8 mouse cellular contexts compared by ENCODE assay signal in the genomic region with DNA sequence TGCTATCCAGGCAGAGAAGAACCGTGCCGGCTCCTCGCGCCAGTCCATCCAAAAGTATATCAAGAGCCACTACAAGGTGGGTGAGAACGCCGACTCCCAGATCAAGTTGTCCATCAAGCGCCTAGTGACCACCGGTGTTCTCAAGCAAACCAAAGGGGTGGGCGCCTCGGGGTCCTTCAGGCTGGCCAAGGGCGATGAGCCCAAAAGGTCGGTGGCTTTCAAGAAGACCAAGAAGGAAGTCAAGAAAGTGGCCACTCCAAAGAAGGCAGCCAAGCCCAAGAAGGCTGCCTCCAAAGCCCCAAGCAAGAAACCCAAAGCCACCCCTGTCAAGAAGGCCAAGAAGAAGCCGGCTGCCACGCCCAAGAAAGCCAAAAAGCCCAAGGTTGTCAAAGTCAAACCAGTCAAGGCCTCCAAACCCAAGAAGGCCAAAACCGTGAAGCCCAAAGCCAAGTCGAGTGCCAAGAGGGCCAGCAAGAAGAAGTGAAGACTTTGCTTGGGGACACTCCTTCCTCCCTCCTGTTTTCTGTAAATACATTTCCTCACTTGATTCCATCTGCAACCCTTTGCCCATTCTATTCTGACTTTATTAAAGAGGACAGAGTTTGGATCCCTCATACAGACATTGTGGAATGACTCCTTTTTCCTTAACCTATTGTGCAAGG. TPM values are rescaled to one million over a fixed set of nuclear protein-coding genes. Genes with fewer than 3 reads are reported as not detected.
DNase-seq lines count a peak whose midpoint lies in the region; ATAC-seq and TF ChIP-seq lines count a peak whose summit lies in the region.

No protein-coding gene starts in this region.

- H3K9me3 ChIP-seq in limb, embryonic 13.5 days = no peaks in the 10 kb centered on the region
- H3K9me3 ChIP-seq in stomach, embryonic 16.5 days (replicated peaks; ENCODE audit: control insufficient read depth, low read length) = no peaks in the 10 kb centered on the region

- TF ChIP-seq CTCF in testis, adult 2 months (IDR thresholded peaks at IDR 0.05; ENCODE audit: control insufficient read depth, insufficient read depth, insufficient replicate concordance, low read depth, low read length) = no peak

- no peak for TF ChIP-seq POLR2A in testis, adult 2 months (IDR thresholded peaks at IDR 0.05; ENCODE audit: control insufficient read depth, low read depth, low read length)

- peak overlapping the region; percentile 84 for H3K4me3 ChIP-seq in testis, adult 2 months (ENCODE audit: control insufficient read depth, low read depth, low read length)
- H3K4me3 ChIP-seq in limb, embryonic 13.5 days = peak overlapping the region; percentile 81
- H3K4me3 ChIP-seq in stomach, embryonic 16.5 days (replicated peaks; ENCODE audit: low read length) = peak overlapping the region; percentile 85

- DNase-seq in adrenal gland, postnatal 14 days = peak; percentile 44
- no peak for DNase-seq in adrenal gland, adult 18-20 months (ENCODE audit: low spot score in 2 of 2)
- no peak for DNase-seq in testis, postnatal 10 days (ENCODE audit: low spot score)
- no peak for DNase-seq in gastrocnemius, adult 8-10 months (ENCODE audit: low spot score in 2 of 2)

- H3K9ac ChIP-seq in limb, embryonic 13.5 days = peak overlapping the region; percentile 100
- peak overlapping the region; percentile 98 for H3K9ac ChIP-seq in stomach, embryonic 16.5 days (ENCODE audit: low read length)

- ATAC-seq in limb, embryonic 13.5 days (ENCODE audit: low FRiP score, low read depth) = no peak
- ATAC-seq in stomach, embryonic 16.5 days (ENCODE audit: insufficient read depth, low FRiP score) = no peak; the same call in 1 of the 2 replicates
- no peak for ATAC-seq in cerebellum, adult (ENCODE audit: insufficient number of reproducible peaks, low FRiP score, low TSS enrichment)

- H3K4me2 ChIP-seq in limb, embryonic 13.5 days (replicated peaks) = peak overlapping the region; percentile 98
- H3K4me2 ChIP-seq in stomach, embryonic 16.5 days (ENCODE audit: low read depth, low read length) = peak overlapping the region; percentile 94

- peaks cover 37% of the 10 kb centered on the region for H3K4me1 ChIP-seq in testis, adult 2 months (ENCODE audit: control insufficient read depth, insufficient read depth, low read length)
- peaks cover 49% of the 10 kb centered on the region for H3K4me1 ChIP-seq in limb, embryonic 13.5 days
- H3K4me1 ChIP-seq in stomach, embryonic 16.5 days (ENCODE audit: control insufficient read depth, insufficient read depth, low read length) = peaks cover 31% of the 10 kb centered on the region

- H3K27ac ChIP-seq in testis, adult 2 months (ENCODE audit: control insufficient read depth, insufficient read depth, low read depth, low read length) = peak overlapping the region; percentile 84
- peak overlapping the region; percentile 99 for H3K27ac ChIP-seq in limb, embryonic 13.5 days
- H3K27ac ChIP-seq in stomach, embryonic 16.5 days (ENCODE audit: low read length) = peak overlapping the region; percentile 96

- 26% methylated on average over 16 of the region's 16 CpGs for WGBS in limb, embryonic 13.5 days
- WGBS in stomach, embryonic 16.5 days = 15% methylated on average over 16 of the region's 16 CpGs

- H3K36me3 ChIP-seq in testis, adult 2 months (ENCODE audit: control insufficient read depth, insufficient read depth, low read length) = no peaks in the 10 kb centered on the region
- 0 out of 2 replicates have a peak, but pooled peaks cover 3% of the 10 kb centered on the region for H3K36me3 ChIP-seq in limb, embryonic 13.5 days
- H3K36me3 ChIP-seq in stomach, embryonic 16.5 days (ENCODE audit: control insufficient read depth, insufficient read depth, low read length) = no peaks in the 10 kb centered on the region

- H3K27me3 ChIP-seq in testis, adult 2 months (ENCODE audit: control insufficient read depth, insufficient read depth, low read length) = no peaks in the 10 kb centered on the region
- no peaks in the 10 kb centered on the region for H3K27me3 ChIP-seq in limb, embryonic 13.5 days
- no peaks in the 10 kb centered on the region for H3K27me3 ChIP-seq in stomach, embryonic 16.5 days (ENCODE audit: control insufficient read depth, insufficient read depth, low read length)

RNA-seq across cellular contexts. Expression of a gene that starts 0.7 kb away (rescaled TPM):
- 162 and 178 TPM in 2 replicates for total RNA-seq in adrenal gland, postnatal 14 days (2021)
- 100 to 1,000 TPM in 1 of 2 experiments, 10 to 100 TPM in 1; 86.2 to 101 TPM for total RNA-seq in adrenal gland, adult 18-20 months (2021)
- polyA plus RNA-seq in testis, adult 2 months (2012; rRNA removed) = 9.7 and 11.5 TPM in 2 replicates
- polyA plus RNA-seq in limb, embryonic 13.5 days (2015; fragmentation: Nextera tagmentation; extraction: Ambion mirVana) = 558 and 589 TPM in 2 replicates
- 479 and 551 TPM in 2 replicates for polyA plus RNA-seq in stomach, embryonic 16.5 days (2015; fragmentation: Nextera tagmentation; extraction: Ambion mirVana)
- 100 to 1,000 TPM in 1 of 4 experiments, 10 to 100 TPM in 3; 84.7 to 103 (median 92.1) TPM for total RNA-seq in gastrocnemius, adult 8-10 months (2022)

RNA-seq across cellular contexts. Expression of a gene that starts 12.7 kb away (rescaled TPM):
- total RNA-seq in adrenal gland, postnatal 14 days (2021) = 0.41 and 0.78 TPM in 2 replicates
- total RNA-seq in adrenal gland, adult 18-20 months (2021) = under 1 TPM in 1 of 2 experiments, not detected in 1; 0.27 TPM
- not detected in 2 replicates for polyA plus RNA-seq in testis, adult 2 months (2012; rRNA removed)
- polyA plus RNA-seq in limb, embryonic 13.5 days (2015; fragmentation: Nextera tagmentation; extraction: Ambion mirVana) = not detected in 2 replicates
- polyA plus RNA-seq in stomach, embryonic 16.5 days (2015; fragmentation: Nextera tagmentation; extraction: Ambion mirVana) = 0.26 and 0.43 TPM in 2 replicates
- not detected for total RNA-seq in gastrocnemius, adult 8-10 months (2022)

RNA-seq across cellular contexts. Expression of a gene that starts 33.7 kb away (rescaled TPM):
- total RNA-seq in adrenal gland, postnatal 14 days (2021) = 23.3 and 24.1 TPM in 2 replicates
- total RNA-seq in adrenal gland, adult 18-20 months (2021) = 10 to 100 TPM; 23.9 to 26.5 TPM
- polyA plus RNA-seq in testis, adult 2 months (2012; rRNA removed) = 292 and 336 TPM in 2 replicates
- polyA plus RNA-seq in limb, embryonic 13.5 days (2015; fragmentation: Nextera tagmentation; extraction: Ambion mirVana) = 51.9 and 52.8 TPM in 2 replicates
- polyA plus RNA-seq in stomach, embryonic 16.5 days (2015; fragmentation: Nextera tagmentation; extraction: Ambion mirVana) = 35.7 and 35.8 TPM in 2 replicates
- 1 to 10 TPM; 3.1 to 5.8 (median 3.5) TPM for total RNA-seq in gastrocnemius, adult 8-10 months (2022)

RNA-seq across cellular contexts. Expression of a gene that starts 46.0 kb away (rescaled TPM):
- total RNA-seq in adrenal gland, postnatal 14 days (2021) = 171 and 177 TPM in 2 replicates
- total RNA-seq in adrenal gland, adult 18-20 months (2021) = 100 to 1,000 TPM; 136 to 139 TPM
- 110 and 117 TPM in 2 replicates for polyA plus RNA-seq in testis, adult 2 months (2012; rRNA removed)
- 221 and 229 TPM in 2 replicates for polyA plus RNA-seq in limb, embryonic 13.5 days (2015; fragmentation: Nextera tagmentation; extraction: Ambion mirVana)
- polyA plus RNA-seq in stomach, embryonic 16.5 days (2015; fragmentation: Nextera tagmentation; extraction: Ambion mirVana) = 208 and 211 TPM in 2 replicates
- total RNA-seq in gastrocnemius, adult 8-10 months (2022) = 10 to 100 TPM; 57.8 to 60.8 (median 60.6) TPM
